Mouse (Mus musculus): Measurements from ENCODE around the gene Slain1. TPM values are rescaled to one million over a fixed set of nuclear protein-coding genes. Genes with fewer than 3 reads are reported as not detected.

Slain1 gene
- polyA plus RNA-seq, 1 experiment from 2014 or later: 15.3 TPM

GRCm38 (mm10) chr14:103720637-103721355 is 70.8 kb downstream of the Slain1 start:
- Histone ChIP-seq H3K4me2 (ENCODE audit: low read depth) (no peak overlapping the region), H3K9ac (ENCODE audit: low read length) (no peak overlapping the region), H3K36me3 (ENCODE audit: control insufficient read depth, insufficient read depth, low read length) (no peaks in the 10 kb centered on the region), H3K4me3 (ENCODE audit: low read depth, low read length) (no peak overlapping the region), H3K9me3 (ENCODE audit: control insufficient read depth, low read length) (no peaks in the 10 kb centered on the region), H3K27ac (ENCODE audit: low read depth, low read length) (no peak overlapping the region), H3K4me1 (ENCODE audit: control insufficient read depth, insufficient read depth, low read length) (peaks cover 6% of the 10 kb centered on the region; the same call in 1 of the 2 replicates), H3K27me3 (ENCODE audit: control insufficient read depth, insufficient read depth, low read length) (no peaks in the 10 kb centered on the region)
- 55% methylated on average over 13 of the region's 13 CpGs for WGBS
- ATAC-seq (ENCODE audit: insufficient read depth, low FRiP score, low TSS enrichment): peak; percentile 48; the same call in 1 of the 2 replicates
- DNase-seq (ENCODE audit: low spot score): peak; percentile 75

GRCm38 (mm10) chr14:103723314-103723713 is 73.3 kb downstream of the Slain1 start:
- DNase-seq (ENCODE audit: low spot score): no peak
- no peaks in the 10 kb centered on the region for H3K9me3 ChIP-seq (ENCODE audit: control insufficient read depth, low read length)

GRCm38 (mm10) chr14:103723841-103724240 is 73.8 kb downstream of the Slain1 start:
- 90% methylated on average over 4 of the region's 4 CpGs for WGBS
- H3K9ac ChIP-seq (ENCODE audit: low read length): no peak overlapping the region

More at GRCm38 (mm10) chr14:103723314-103723713, 73.3 kb downstream of the Slain1 start:
- Histone ChIP-seq H3K4me3 (ENCODE audit: low read depth, low read length) (no peak overlapping the region), H3K9ac (ENCODE audit: low read length) (no peak overlapping the region), H3K27ac (ENCODE audit: low read depth, low read length) (no peak overlapping the region), H3K4me2 (ENCODE audit: low read depth) (no peak overlapping the region), H3K4me1 (ENCODE audit: control insufficient read depth, insufficient read depth, low read length) (peaks cover 6% of the 10 kb centered on the region; the same call in 1 of the 2 replicates), H3K36me3 (ENCODE audit: control insufficient read depth, insufficient read depth, low read length) (no peaks in the 10 kb centered on the region), H3K27me3 (ENCODE audit: control insufficient read depth, insufficient read depth, low read length) (no peaks in the 10 kb centered on the region)
- WGBS: 80% methylated on average over 9 of the region's 9 CpGs
- no peak for ATAC-seq (ENCODE audit: insufficient read depth, low FRiP score, low TSS enrichment)

GRCm38 (mm10) chr14:103728506-103728905 is 78.5 kb downstream of the Slain1 start:
- no peaks in the 10 kb centered on the region for H3K36me3 ChIP-seq (ENCODE audit: control insufficient read depth, insufficient read depth, low read length)
- no peak overlapping the region for H3K4me3 ChIP-seq (ENCODE audit: low read depth, low read length)
- H3K4me1 ChIP-seq (ENCODE audit: control insufficient read depth, insufficient read depth, low read length): no peaks in the 10 kb centered on the region
- no peak overlapping the region for H3K27ac ChIP-seq (ENCODE audit: low read depth, low read length)
- no peak for DNase-seq (ENCODE audit: low spot score)
- WGBS: 87% methylated on average over 8 of the region's 8 CpGs
- no peaks in the 10 kb centered on the region for H3K9me3 ChIP-seq (ENCODE audit: control insufficient read depth, low read length)
- no peaks in the 10 kb centered on the region for H3K27me3 ChIP-seq (ENCODE audit: control insufficient read depth, insufficient read depth, low read length)
- ATAC-seq (ENCODE audit: insufficient read depth, low FRiP score, low TSS enrichment): no peak
- no peak overlapping the region for H3K9ac ChIP-seq (ENCODE audit: low read length)
- H3K4me2 ChIP-seq (ENCODE audit: low read depth): no peak overlapping the region

More at GRCm38 (mm10) chr14:103723841-103724240, 73.8 kb downstream of the Slain1 start:
- no peak overlapping the region for H3K27ac ChIP-seq (ENCODE audit: low read depth, low read length)
- H3K4me1 ChIP-seq (ENCODE audit: control insufficient read depth, insufficient read depth, low read length): peaks cover 6% of the 10 kb centered on the region; the same call in 1 of the 2 replicates
- DNase-seq (ENCODE audit: low spot score): no peak
- H3K27me3 ChIP-seq (ENCODE audit: control insufficient read depth, insufficient read depth, low read length): no peaks in the 10 kb centered on the region
- H3K4me2 ChIP-seq (ENCODE audit: low read depth): no peak overlapping the region
- no peaks in the 10 kb centered on the region for H3K9me3 ChIP-seq (ENCODE audit: control insufficient read depth, low read length)
- no peak for ATAC-seq (ENCODE audit: insufficient read depth, low FRiP score, low TSS enrichment)
- H3K4me3 ChIP-seq (ENCODE audit: low read depth, low read length): no peak overlapping the region
- no peaks in the 10 kb centered on the region for H3K36me3 ChIP-seq (ENCODE audit: control insufficient read depth, insufficient read depth, low read length)

GRCm38 (mm10) chr14:103728951-103729725 is 79.1 kb downstream of the Slain1 start:
- no peak overlapping the region for H3K9ac ChIP-seq (ENCODE audit: low read length)
- H3K27me3 ChIP-seq (ENCODE audit: control insufficient read depth, insufficient read depth, low read length): no peaks in the 10 kb centered on the region
- H3K4me2 ChIP-seq (ENCODE audit: low read depth): no peak overlapping the region
- DNase-seq (ENCODE audit: low spot score): no peak
- H3K9me3 ChIP-seq (ENCODE audit: control insufficient read depth, low read length): no peaks in the 10 kb centered on the region
- no peaks in the 10 kb centered on the region for H3K4me1 ChIP-seq (ENCODE audit: control insufficient read depth, insufficient read depth, low read length)
- no peak overlapping the region for H3K4me3 ChIP-seq (ENCODE audit: low read depth, low read length)
- no peak overlapping the region for H3K27ac ChIP-seq (ENCODE audit: low read depth, low read length)
- ATAC-seq (ENCODE audit: insufficient read depth, low FRiP score, low TSS enrichment): no peak
- 81% methylated on average over 23 of the region's 23 CpGs for WGBS
- no peaks in the 10 kb centered on the region for H3K36me3 ChIP-seq (ENCODE audit: control insufficient read depth, insufficient read depth, low read length)

GRCm38 (mm10) chr14:103729760-103730367 is 79.8 kb downstream of the Slain1 start:
- H3K36me3 ChIP-seq (ENCODE audit: control insufficient read depth, insufficient read depth, low read length): no peaks in the 10 kb centered on the region
- 79% methylated on average over 11 of the region's 11 CpGs for WGBS
- H3K27me3 ChIP-seq (ENCODE audit: control insufficient read depth, insufficient read depth, low read length): no peaks in the 10 kb centered on the region
- H3K4me3 ChIP-seq (ENCODE audit: low read depth, low read length): no peak overlapping the region
- DNase-seq (ENCODE audit: low spot score) (no peak), ATAC-seq (ENCODE audit: insufficient read depth, low FRiP score, low TSS enrichment) (no peak)
- H3K4me1 ChIP-seq (ENCODE audit: control insufficient read depth, insufficient read depth, low read length): no peaks in the 10 kb centered on the region
- H3K9ac ChIP-seq (ENCODE audit: low read length): no peak overlapping the region
- no peaks in the 10 kb centered on the region for H3K9me3 ChIP-seq (ENCODE audit: control insufficient read depth, low read length)
- no peak overlapping the region for H3K4me2 ChIP-seq (ENCODE audit: low read depth)
- H3K27ac ChIP-seq (ENCODE audit: low read depth, low read length): no peak overlapping the region

GRCm38 (mm10) chr14:103732626-103733025 is 82.6 kb downstream of the Slain1 start:
- DNase-seq (ENCODE audit: low spot score) (no peak), ATAC-seq (ENCODE audit: insufficient read depth, low FRiP score, low TSS enrichment) (no peak)
- Histone ChIP-seq H3K27me3 (ENCODE audit: control insufficient read depth, insufficient read depth, low read length) (no peaks in the 10 kb centered on the region), H3K4me2 (ENCODE audit: low read depth) (no peak overlapping the region), H3K36me3 (ENCODE audit: control insufficient read depth, insufficient read depth, low read length) (no peaks in the 10 kb centered on the region), H3K4me3 (ENCODE audit: low read depth, low read length) (no peak overlapping the region), H3K9me3 (ENCODE audit: control insufficient read depth, low read length) (no peaks in the 10 kb centered on the region), H3K4me1 (ENCODE audit: control insufficient read depth, insufficient read depth, low read length) (no peaks in the 10 kb centered on the region), H3K9ac (ENCODE audit: low read length) (no peak overlapping the region), H3K27ac (ENCODE audit: low read depth, low read length) (no peak overlapping the region)
- 81% methylated on average over 1 of the region's 1 CpGs for WGBS

- Histone ChIP-seq H3K36me3 (ENCODE audit: control insufficient read depth, insufficient read depth, low read length) (no peaks in the 10 kb centered on the region), H3K9me3 (ENCODE audit: control insufficient read depth, low read length) (no peaks in the 10 kb centered on the region), H3K9ac (ENCODE audit: low read length) (no peak overlapping the region), H3K27me3 (ENCODE audit: control insufficient read depth, insufficient read depth, low read length) (no peaks in the 10 kb centered on the region), H3K4me3 (ENCODE audit: low read depth, low read length) (no peak overlapping the region), H3K27ac (ENCODE audit: low read depth, low read length) (no peak overlapping the region), H3K4me2 (ENCODE audit: low read depth) (no peak overlapping the region), H3K4me1 (ENCODE audit: control insufficient read depth, insufficient read depth, low read length) (no peaks in the 10 kb centered on the region)
- WGBS: 92% methylated on average over 7 of the region's 7 CpGs
- DNase-seq (ENCODE audit: low spot score) (no peak), ATAC-seq (ENCODE audit: insufficient read depth, low FRiP score, low TSS enrichment) (no peak)
Measured at GRCm38 (mm10) chr14:103741216-103741615, 91.2 kb downstream of the Slain1 start.

Data from neural tube, embryonic 11.5 days (tissue).